Mouse (Mus musculus) G1E (cell line): Measurements from ENCODE around the gene Ksr1.

Source experiments
- CTCF ChIP-seq: IDR thresholded peaks from 2 replicates; pipeline ENCODE4 v1.5.1; 2012; ENCODE audit warnings: low read depth, low read length, inconsistent platforms, mixed read lengths
- GATA1 ChIP-seq: IDR thresholded peaks from 2 replicates; pipeline ENCODE4 v1.6.1; 2012; ENCODE audit warnings: borderline replicate concordance, low read length, inconsistent platforms, mixed read lengths
- GATA2 ChIP-seq: IDR thresholded peaks from 2 replicates; pipeline ENCODE4 v1.6.1; 2012; ENCODE audit warnings: low read depth, low read length, inconsistent platforms, borderline replicate concordance
- POLR2AphosphoS5 ChIP-seq: IDR thresholded peaks from 2 replicates; pipeline ENCODE4 v1.6.1; 2012; ENCODE audit warnings: low read depth, low read length, inconsistent platforms; ENCODE audit not compliant: insufficient replicate concordance
- TAL1 ChIP-seq: conservative IDR thresholded peaks from 2 replicates; pipeline ENCODE4 v1.6.1; 2012; ENCODE audit warnings: low read depth, low read length, inconsistent platforms, mixed read lengths

- TF ChIP-seq CTCF (no peak), GATA1 (no peak), TAL1 (no peak), GATA2 (no peak), POLR2AphosphoS5 (no peak)
These were observed 7.6 kb downstream of the Ksr1 start for GRCm38 (mm10) chr11:79138621-79139020.
